Comparison of ENCODE assay signal across 29 mouse cellular contexts in the genomic region with DNA sequence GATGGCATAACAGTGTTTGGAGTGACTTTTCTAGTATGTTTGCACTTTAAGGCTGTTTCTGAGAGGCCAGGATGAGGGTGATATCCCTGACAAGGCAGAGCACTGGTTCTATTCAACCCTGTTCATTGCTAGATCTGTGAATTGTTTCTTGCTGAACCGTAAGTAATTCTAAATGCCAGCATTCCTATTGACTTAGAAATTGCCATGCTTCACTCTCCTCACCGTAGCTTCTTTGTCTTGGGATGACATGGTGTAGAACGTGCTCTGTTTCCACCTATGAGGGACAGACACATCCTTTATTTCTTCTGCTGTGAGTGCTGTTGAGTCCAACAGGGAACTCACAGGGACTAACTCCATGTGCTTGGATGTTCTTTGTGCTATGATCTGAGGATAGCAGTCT.
A peak's percentile ranks its signal among the peaks of the same experiment; 100 is the strongest.
DNase-seq lines count a peak whose midpoint lies in the region; ATAC-seq lines count a peak whose summit lies in the region.
"Had no signal": no experiment of that assay in that cellular context is flagged by ENCODE, and none has a peak within 500 bp of the region (broad histone marks: within the 10 kb centered on the region; RNA-seq: fewer than 3 reads in every experiment).

No protein-coding gene starts in this region.

- no peaks in the 10 kb centered on the region for H3K27me3 ChIP-seq in forebrain, embryonic 10.5 days (ENCODE audit: poor library complexity, severe bottlenecking)
- no peaks in the 10 kb centered on the region for H3K27me3 ChIP-seq in forebrain, embryonic 13.5 days
- no peaks in the 10 kb centered on the region for H3K27me3 ChIP-seq in hindbrain, embryonic 12.5 days
- H3K27me3 ChIP-seq in hindbrain, embryonic 13.5 days: no peaks in the 10 kb centered on the region
- H3K27me3 ChIP-seq in neural tube, embryonic 12.5 days (replicated peaks): no peaks in the 10 kb centered on the region
- H3K27me3 ChIP-seq: embryonic facial prominence, embryonic 12.5 days; embryonic facial prominence, embryonic 15.5 days; forebrain, embryonic 12.5 days; heart, embryonic 13.5 days had no signal

- H3K4me3 ChIP-seq in forebrain, embryonic 10.5 days: no peak overlapping the region
- H3K4me3 ChIP-seq in forebrain, embryonic 13.5 days: no peak overlapping the region
- no peak overlapping the region for H3K4me3 ChIP-seq in hindbrain, embryonic 12.5 days
- no peak overlapping the region for H3K4me3 ChIP-seq in hindbrain, embryonic 13.5 days
- no peak overlapping the region for H3K4me3 ChIP-seq in neural tube, embryonic 12.5 days
- H3K4me3 ChIP-seq: embryonic facial prominence, embryonic 12.5 days; embryonic facial prominence, embryonic 15.5 days; forebrain, embryonic 12.5 days; heart, adult 2 months; heart, embryonic 10.5 days; heart, embryonic 13.5 days had no signal

- DNase-seq in forebrain, embryonic 10.5 days (ENCODE audit: extremely low spot score, low spot score): no peak
- no peak for DNase-seq in neural tube, embryonic 10.5 days (ENCODE audit: extremely low spot score, low spot score)
- no peak for DNase-seq in thymus, postnatal 0 days (ENCODE audit: low spot score)
- DNase-seq: adrenal gland, adult 2 months; adrenal gland, postnatal 14 days; B cell, adult 2 months; cerebellum, adult 11 months; cerebellum, adult 2 months; cerebellum, postnatal 10 days; cerebellum, postnatal 36 days; gastrocnemius, postnatal 10 days; gastrocnemius, postnatal 36 days; heart, adult 2 months; heart, postnatal 14 days; heart, postnatal 4 days had no signal

- H3K9ac ChIP-seq in forebrain, embryonic 13.5 days: no peak overlapping the region
- no peak overlapping the region for H3K9ac ChIP-seq in hindbrain, embryonic 12.5 days
- H3K9ac ChIP-seq in hindbrain, embryonic 13.5 days: no peak overlapping the region
- no peak overlapping the region for H3K9ac ChIP-seq in neural tube, embryonic 12.5 days
- H3K9ac ChIP-seq: embryonic facial prominence, embryonic 12.5 days; embryonic facial prominence, embryonic 15.5 days; forebrain, embryonic 12.5 days; heart, embryonic 13.5 days had no signal

- no peak overlapping the region for H3K4me2 ChIP-seq in forebrain, embryonic 13.5 days
- no peak overlapping the region for H3K4me2 ChIP-seq in hindbrain, embryonic 12.5 days (replicated peaks)
- H3K4me2 ChIP-seq in hindbrain, embryonic 13.5 days: no peak overlapping the region
- H3K4me2 ChIP-seq in neural tube, embryonic 12.5 days (replicated peaks): no peak overlapping the region
- H3K4me2 ChIP-seq: embryonic facial prominence, embryonic 12.5 days; embryonic facial prominence, embryonic 15.5 days; forebrain, embryonic 12.5 days; heart, embryonic 13.5 days had no signal

- H3K36me3 ChIP-seq in forebrain, embryonic 10.5 days (replicated peaks): no peaks in the 10 kb centered on the region
- H3K36me3 ChIP-seq in forebrain, embryonic 13.5 days (ENCODE audit: poor library complexity, severe bottlenecking): no peaks in the 10 kb centered on the region; the same call in 1 of the 2 replicates
- no peaks in the 10 kb centered on the region for H3K36me3 ChIP-seq in hindbrain, embryonic 12.5 days
- no peaks in the 10 kb centered on the region; the same call in 1 of the 2 replicates for H3K36me3 ChIP-seq in hindbrain, embryonic 13.5 days
- H3K36me3 ChIP-seq in neural tube, embryonic 12.5 days: no peaks in the 10 kb centered on the region
- H3K36me3 ChIP-seq: embryonic facial prominence, embryonic 12.5 days; embryonic facial prominence, embryonic 15.5 days; forebrain, embryonic 12.5 days; G1E; heart, embryonic 10.5 days; heart, embryonic 13.5 days had no signal

- peaks cover 14% of the 10 kb centered on the region for H3K4me1 ChIP-seq in forebrain, embryonic 10.5 days
- peaks cover 7% of the 10 kb centered on the region; the same call in 1 of the 2 replicates for H3K4me1 ChIP-seq in forebrain, embryonic 13.5 days
- H3K4me1 ChIP-seq in hindbrain, embryonic 12.5 days: no peaks in the 10 kb centered on the region
- peaks cover 7% of the 10 kb centered on the region; the same call in 1 of the 2 replicates for H3K4me1 ChIP-seq in hindbrain, embryonic 13.5 days (replicated peaks)
- peaks cover 3% of the 10 kb centered on the region; the same call in 1 of the 2 replicates for H3K4me1 ChIP-seq in neural tube, embryonic 12.5 days
- H3K4me1 ChIP-seq: embryonic facial prominence, embryonic 12.5 days; embryonic facial prominence, embryonic 15.5 days; heart, embryonic 10.5 days; heart, embryonic 13.5 days had no signal

- 0 out of 2 replicates have a peak overlapping the region, but pooled peaks have one; percentile 17 for H3K27ac ChIP-seq in forebrain, embryonic 10.5 days
- no peak overlapping the region for H3K27ac ChIP-seq in forebrain, embryonic 13.5 days
- H3K27ac ChIP-seq in hindbrain, embryonic 12.5 days: no peak overlapping the region
- H3K27ac ChIP-seq in hindbrain, embryonic 13.5 days: no peak overlapping the region
- H3K27ac ChIP-seq in neural tube, embryonic 12.5 days: no peak overlapping the region
- H3K27ac ChIP-seq: embryonic facial prominence, embryonic 12.5 days; embryonic facial prominence, embryonic 15.5 days; forebrain, embryonic 12.5 days; heart, adult 2 months; heart, embryonic 10.5 days; heart, embryonic 13.5 days; hindbrain, postnatal 0 days had no signal

- ATAC-seq in forebrain, embryonic 13.5 days: no peak
- ATAC-seq in hindbrain, embryonic 12.5 days (ENCODE audit: low FRiP score): 0 out of 2 replicates have a peak, but pooled peaks have one; percentile 32
- no peak for ATAC-seq in hindbrain, embryonic 13.5 days (ENCODE audit: low FRiP score)
- ATAC-seq in neural tube, embryonic 12.5 days (ENCODE audit: low FRiP score, low read depth): 0 out of 2 replicates have a peak, but pooled peaks have one; percentile 33
- ATAC-seq: forebrain, embryonic 16.5 days; hindbrain, postnatal 0 days; inflammation-experienced regulatory T-cells, adult 6 months; intestine, embryonic 16.5 days had no signal

- WGBS in forebrain, embryonic 10.5 days: 52% methylated on average over 3 of the region's 3 CpGs
- 21% methylated on average over 3 of the region's 3 CpGs for WGBS in forebrain, embryonic 13.5 days
- 36% methylated on average over 3 of the region's 3 CpGs for WGBS in hindbrain, embryonic 12.5 days
- WGBS in hindbrain, embryonic 13.5 days: 25% methylated on average over 3 of the region's 3 CpGs
- WGBS in neural tube, embryonic 12.5 days: 33% methylated on average over 3 of the region's 3 CpGs

- H3K9me3 ChIP-seq in forebrain, embryonic 10.5 days: no peaks in the 10 kb centered on the region
- no peaks in the 10 kb centered on the region; the same call in 1 of the 2 replicates for H3K9me3 ChIP-seq in forebrain, embryonic 13.5 days (replicated peaks)
- peaks cover 4% of the 10 kb centered on the region; the same call in 1 of the 2 replicates for H3K9me3 ChIP-seq in hindbrain, embryonic 12.5 days (replicated peaks)
- no peaks in the 10 kb centered on the region for H3K9me3 ChIP-seq in hindbrain, embryonic 13.5 days
- H3K9me3 ChIP-seq in neural tube, embryonic 12.5 days: no peaks in the 10 kb centered on the region
- H3K9me3 ChIP-seq: embryonic facial prominence, embryonic 12.5 days; embryonic facial prominence, embryonic 15.5 days; forebrain, embryonic 12.5 days; heart, embryonic 10.5 days; heart, embryonic 13.5 days had no signal

Comparison
In these comparisons a context has a peak if more than half of its experiments do, and no peak if none do; other contexts are left out.
1. ATAC-seq: peak in hindbrain, embryonic 12.5 days (single experiment) and neural tube, embryonic 12.5 days (single experiment); none in forebrain, embryonic 13.5 days (single experiment) and hindbrain, embryonic 13.5 days (single experiment).